Mouse (Mus musculus) spleen, embryonic (tissue): Measurements from ENCODE around the gene Alpl.

Source experiments
- CTCF ChIA-PET: fragments of 350-600 bp; sonication (Branson Sonifier 250); formaldehyde crosslinking; loops from one replicate; lab custom pipeline; 2022; lab: Charles Lee

Alpl gene

DNA sequence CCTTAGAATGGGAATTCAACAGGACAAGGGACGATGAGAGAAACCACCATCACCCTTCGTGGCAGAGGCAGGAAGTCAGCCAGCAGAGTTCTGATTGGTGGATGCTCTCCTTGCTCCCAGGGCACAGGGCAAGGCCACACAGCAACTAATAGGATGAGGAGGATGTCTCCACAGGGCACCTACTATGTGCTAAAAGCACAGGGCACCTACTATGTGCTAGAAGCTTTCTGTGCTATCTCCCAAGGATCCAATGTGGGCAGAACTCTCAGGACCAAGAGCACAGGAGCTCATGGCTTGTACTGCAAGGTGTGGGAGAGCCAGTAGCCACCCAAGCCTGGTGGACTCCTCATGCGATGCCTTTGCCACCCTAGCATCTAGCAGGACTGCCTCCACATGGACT lies 24.4 kb downstream of the Alpl start:
- CTCF ChIA-PET, result no interaction called here

GRCm38 (mm10) chr4:137770901-137771612 lies 25.1 kb downstream of the Alpl start:
- CTCF ChIA-PET, result interaction anchor here (0.6 kb wide), 1 partner anchor 367 kb away, joined by 5 read pairs; no protein-coding TSS in a partner anchor

- CTCF ChIA-PET, result no interaction called here
Measured at GRCm38 (mm10) chr4:137769635-137770034, 26.5 kb downstream of the Alpl start.

DNA sequence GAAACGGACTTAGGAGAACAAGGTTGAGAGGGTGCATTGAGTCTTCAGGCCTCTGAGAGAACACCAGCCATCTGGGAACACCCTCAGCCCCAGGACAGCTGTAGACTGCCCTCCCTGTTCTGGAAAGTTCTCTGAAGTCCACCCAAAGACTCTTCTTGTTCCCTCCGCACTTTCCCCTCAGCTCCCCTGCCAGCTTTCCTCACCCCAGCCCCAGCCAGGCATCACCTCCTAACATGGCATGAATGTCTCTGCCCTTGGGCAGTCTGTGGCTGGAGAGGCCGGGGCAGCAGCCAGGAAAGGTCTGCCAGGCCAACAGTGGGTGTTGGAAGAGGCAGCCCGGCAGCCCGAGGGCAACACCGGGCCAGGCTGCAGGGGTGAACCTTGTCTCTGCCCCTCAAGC lies 27.4 kb downstream of the Alpl start:
- CTCF ChIA-PET, result no interaction called here

DNA sequence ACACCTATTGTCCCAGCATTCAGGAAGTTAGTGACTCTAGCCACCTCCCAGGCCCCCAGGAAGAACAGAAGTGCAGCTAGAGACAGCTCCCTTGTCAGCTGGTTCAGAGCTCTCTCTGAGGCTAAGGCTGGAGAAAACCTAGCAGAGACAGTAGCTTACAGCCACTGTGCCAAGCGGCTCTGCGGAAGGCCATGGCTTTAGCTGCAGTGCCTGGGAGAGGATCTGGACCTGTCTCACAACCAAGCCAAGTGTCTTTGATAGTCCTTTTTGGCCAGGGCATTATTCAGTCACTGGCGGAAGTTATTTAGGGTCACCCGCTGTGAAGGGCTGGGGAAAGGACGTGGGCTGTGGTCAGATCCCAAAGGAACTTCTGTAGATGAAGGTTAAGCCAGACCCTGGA lies 27.8 kb downstream of the Alpl start:
- CTCF ChIA-PET, result no interaction called here

DNA sequence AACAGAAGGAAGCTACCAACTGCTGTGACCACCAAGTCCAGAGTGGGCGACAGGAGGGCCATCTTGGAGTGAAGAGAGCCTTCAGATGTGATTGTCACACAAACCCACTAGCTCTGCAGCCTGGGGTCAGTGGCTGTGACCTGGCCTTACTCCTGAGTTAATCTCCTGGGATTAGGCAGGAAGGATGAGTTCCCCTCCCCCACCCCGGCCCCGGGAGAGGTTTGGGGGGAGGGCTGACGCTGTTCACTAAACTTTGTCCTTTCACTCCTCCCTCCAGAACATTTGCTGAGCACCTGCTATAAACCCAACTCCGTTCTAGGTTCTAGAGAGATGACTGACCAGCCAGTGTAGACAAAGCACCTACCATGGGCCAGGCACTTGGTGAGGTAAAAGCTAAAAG lies 29.8 kb downstream of the Alpl start:
- CTCF ChIA-PET, result interaction anchor here (1.0 kb wide), 1 partner anchor 23 kb away, joined by 3 read pairs; no protein-coding TSS in a partner anchor

DNA sequence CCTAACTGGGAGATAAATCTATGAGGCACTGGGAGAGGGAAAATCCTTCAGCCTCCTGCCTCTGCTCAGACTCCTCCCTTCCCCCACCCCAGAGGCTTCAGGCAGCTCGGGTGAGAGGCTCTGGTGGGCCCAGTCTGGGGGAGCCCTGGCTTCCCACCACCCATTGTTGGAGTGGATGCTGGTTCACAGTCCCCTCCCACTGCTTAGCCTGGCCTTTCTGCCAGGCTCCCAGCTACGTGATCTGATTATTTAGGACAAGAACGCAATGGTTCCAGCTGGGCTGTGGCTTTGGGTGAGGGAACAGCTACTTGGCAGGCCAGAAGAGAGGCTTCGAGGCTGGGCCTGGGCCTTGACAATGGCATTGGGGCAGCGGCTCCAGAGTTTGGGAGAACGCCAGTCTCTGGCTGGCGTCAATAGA lies 30.6 kb downstream of the Alpl start:
- CTCF ChIA-PET, result no interaction called here

- CTCF ChIA-PET, result interaction anchor here (0.7 to 1.0 kb wide), 2 partner anchors 30 to 71 kb away, joined by 3 to 4 read pairs; no protein-coding TSS in a partner anchor
Measured at GRCm38 (mm10) chr4:137764621-137765020, 31.6 kb downstream of the Alpl start.

GRCm38 (mm10) chr4:137763920-137764495 lies 32.2 kb downstream of the Alpl start:
- CTCF ChIA-PET, result interaction anchor here (0.7 to 1.0 kb wide), 2 partner anchors 31 to 70 kb away, joined by 3 to 4 read pairs; no protein-coding TSS in a partner anchor

- CTCF ChIA-PET, result no interaction called here
Measured at GRCm38 (mm10) chr4:137762886-137763285, 33.3 kb downstream of the Alpl start.

DNA sequence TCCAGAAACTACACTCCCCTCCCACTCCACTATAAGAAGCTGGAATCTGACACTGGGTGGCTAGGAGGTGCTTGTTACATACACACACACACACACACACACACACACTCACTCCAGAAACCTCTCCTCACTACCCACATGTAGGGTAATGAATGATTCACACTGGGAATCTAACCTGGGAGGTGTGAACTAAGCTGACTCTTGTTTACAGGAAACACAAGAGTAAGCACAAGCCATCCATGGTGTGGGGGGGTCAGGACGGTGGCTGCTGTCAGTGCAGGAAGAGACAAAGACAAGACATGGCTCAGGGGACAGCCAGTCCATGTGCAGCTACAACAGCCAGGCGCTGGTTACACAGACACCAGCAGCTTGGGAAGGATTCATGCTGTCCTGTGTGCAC lies 41.7 kb downstream of the Alpl start:
- CTCF ChIA-PET, result interaction anchor here (0.6 kb wide), 1 partner anchor 246 kb away, joined by 3 read pairs; no protein-coding TSS in a partner anchor

GRCm38 (mm10) chr4:137753199-137753598 lies 43.0 kb downstream of the Alpl start:
- CTCF ChIA-PET, result no interaction called here

DNA sequence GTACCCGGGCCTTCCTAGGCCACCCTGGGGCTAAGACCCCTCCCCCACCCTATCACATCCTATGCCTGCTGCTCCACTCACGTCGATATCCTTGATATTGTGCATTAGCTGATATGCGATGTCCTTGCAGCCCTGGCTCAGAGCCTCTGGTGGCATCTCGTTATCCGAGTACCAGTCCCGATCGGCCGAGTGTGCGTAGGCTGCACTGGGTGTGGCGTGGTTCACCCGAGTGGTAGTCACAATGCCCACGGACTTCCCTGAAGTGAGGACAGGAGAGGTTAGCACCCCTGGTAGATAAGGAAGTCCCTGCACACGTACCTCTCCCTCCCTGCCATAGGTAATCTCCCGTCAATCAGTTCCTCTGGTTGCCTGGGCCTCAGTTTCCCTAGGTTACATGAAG lies 43.7 kb downstream of the Alpl start:
- CTCF ChIA-PET, result no interaction called here

GRCm38 (mm10) chr4:137751717-137752116 lies 44.5 kb downstream of the Alpl start:
- CTCF ChIA-PET, result interaction anchor here (0.8 kb wide), 1 partner anchor 24 kb away, joined by 3 read pairs; no protein-coding TSS in a partner anchor

GRCm38 (mm10) chr4:137751310-137751709 lies 44.9 kb downstream of the Alpl start:
- CTCF ChIA-PET, result interaction anchor here (0.8 kb wide), 1 partner anchor 23 kb away, joined by 3 read pairs; no protein-coding TSS in a partner anchor

- CTCF ChIA-PET, result no interaction called here
Measured at GRCm38 (mm10) chr4:137750121-137750520, 46.1 kb downstream of the Alpl start.

- CTCF ChIA-PET, result no interaction called here
Measured at GRCm38 (mm10) chr4:137749680-137750079, 46.5 kb downstream of the Alpl start.

DNA sequence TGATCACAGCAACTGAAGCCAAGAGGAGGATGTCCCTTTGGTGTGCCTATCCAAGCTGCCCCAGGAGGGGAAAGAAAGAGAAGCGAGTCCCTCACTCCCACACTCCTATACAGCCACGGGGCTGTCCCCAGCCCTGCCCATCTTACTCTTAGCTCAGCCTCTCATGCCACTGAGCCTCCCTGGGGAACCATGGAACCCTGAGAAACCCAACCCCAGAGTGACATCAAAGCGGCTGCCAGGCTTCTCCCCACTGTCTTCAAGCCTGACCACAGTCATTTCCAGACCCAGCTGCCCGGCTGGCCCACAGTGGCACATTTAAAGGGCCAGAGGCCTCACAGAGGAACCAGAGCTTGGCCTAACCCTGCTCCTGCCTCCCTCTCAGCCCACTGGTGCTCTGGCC lies 47.5 kb downstream of the Alpl start:
- CTCF ChIA-PET, result interaction anchor here (0.9 kb wide), 1 partner anchor 9 kb away, joined by 3 read pairs; no protein-coding TSS in a partner anchor

DNA sequence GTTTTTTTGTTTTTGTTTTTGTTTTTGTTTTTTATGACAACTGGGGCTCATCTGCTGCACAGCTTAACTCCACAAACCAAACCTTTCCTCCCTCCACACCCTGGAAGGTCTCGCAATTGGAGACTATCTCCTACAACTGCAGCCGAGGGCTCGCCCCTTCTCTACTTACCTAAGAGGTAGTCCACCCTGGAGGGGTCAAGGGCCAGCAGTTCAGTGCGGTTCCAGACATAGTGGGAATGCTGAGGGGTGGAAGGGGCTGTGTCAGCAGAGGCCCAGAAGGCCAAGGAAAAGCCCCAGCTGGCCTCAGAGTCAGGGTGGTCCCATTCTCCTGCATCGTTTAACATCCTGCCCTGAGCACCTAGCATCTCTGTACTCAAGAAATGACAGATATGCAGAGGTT lies 48.6 kb downstream of the Alpl start:
- CTCF ChIA-PET, result no interaction called here

DNA sequence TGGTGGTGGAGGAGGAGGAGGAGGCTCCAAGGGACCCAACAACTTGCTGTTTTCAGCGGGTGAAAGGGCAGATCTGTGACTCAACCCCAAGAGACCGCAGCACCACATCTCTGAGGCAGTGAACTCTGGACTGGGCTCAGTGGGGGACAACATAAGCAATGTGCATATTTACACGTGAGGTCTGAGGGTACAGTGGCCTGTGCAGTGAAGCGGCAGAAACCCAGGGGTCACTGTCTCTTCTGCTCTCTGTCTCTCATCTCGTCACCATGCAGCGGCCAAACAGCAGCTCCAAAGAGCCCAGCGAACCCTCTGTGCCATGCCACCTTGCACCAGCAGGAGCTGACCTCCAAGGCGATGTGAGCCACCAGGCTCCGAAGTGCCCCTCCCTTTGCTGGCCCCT lies 49.1 kb downstream of the Alpl start:
- CTCF ChIA-PET, result no interaction called here

DNA sequence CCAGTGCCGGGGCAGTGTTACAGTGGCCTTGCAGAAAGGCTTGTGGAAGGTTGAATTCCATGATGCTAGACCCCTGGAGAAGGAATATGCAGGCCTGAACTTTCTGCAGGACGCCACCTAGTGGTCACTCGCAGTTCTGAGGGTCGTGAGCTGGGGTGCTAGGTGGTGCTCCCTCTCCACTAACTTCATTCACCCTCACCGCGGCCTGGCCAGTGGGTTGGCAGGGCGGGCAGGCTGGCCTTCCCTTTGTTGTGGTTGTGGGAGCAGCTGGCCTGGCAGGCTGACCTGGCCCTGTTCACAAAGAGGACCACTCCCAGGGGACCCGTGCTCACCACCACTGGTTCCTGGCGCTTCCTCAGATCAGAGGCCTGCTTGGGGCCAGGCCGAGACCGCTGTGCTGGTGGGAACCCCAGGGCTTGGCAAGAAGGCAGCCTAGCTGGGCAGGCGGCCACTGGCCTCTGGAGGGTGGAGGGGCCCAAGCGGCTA lies 51.7 kb downstream of the Alpl start:
- CTCF ChIA-PET, result no interaction called here

DNA sequence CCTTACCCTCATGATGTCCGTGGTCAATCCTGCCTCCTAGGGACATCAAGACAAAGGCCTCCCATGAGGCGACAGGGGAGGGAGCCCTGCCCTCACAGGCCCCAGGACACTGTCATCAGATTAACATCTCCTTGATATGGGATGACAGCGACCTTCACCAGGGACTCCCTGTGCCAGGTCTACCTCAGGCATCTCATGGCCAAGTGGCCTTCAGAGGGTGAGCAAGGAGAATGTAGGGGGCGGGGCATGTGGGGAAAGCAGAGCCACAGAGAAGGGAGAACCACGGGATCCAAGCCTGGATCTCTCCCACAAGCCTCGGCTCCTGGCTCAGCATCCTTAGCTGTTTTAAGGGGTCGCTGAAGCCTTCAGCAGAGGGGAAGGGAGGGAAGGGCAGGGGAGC lies 52.4 kb downstream of the Alpl start:
- CTCF ChIA-PET, result no interaction called here

- CTCF ChIA-PET, result interaction anchor here (1.0 kb wide), 1 partner anchor 8 kb away, joined by 3 read pairs; no protein-coding TSS in a partner anchor
Measured at GRCm38 (mm10) chr4:137740350-137740749, 55.8 kb downstream of the Alpl start.
